Mouse (Mus musculus): ENCODE results near the gene Fam161b. TPM values are rescaled to one million over a fixed set of nuclear protein-coding genes. Genes with fewer than 3 reads are reported as not detected.

Gene Fam161b
- 10 to 100 TPM in 1 of 2 experiments, 1 to 10 TPM in 1; 7.8 to 10.0 TPM for total RNA-seq (2021)
- long read RNA-seq, experiment 1, transcript Fam161b-202 (9 exons, 3,000 nt): major isoform, 10 of 11 reads
- long read RNA-seq, experiment 1, partial matches to known transcripts: 0 of 11 reads
- long read RNA-seq, experiment 1, other reads (novel, unspliced or antisense): 1 of 11 reads
- long read RNA-seq, experiment 2, partial matches to known transcripts: 1 of 6 reads
- long read RNA-seq, experiment 2, other reads (novel, unspliced or antisense): 1 of 6 reads

- intact Hi-C loops (cut with DNase I): loop anchor here (5.0 kb wide), 2 partner anchors 45 to 90 kb away; partner anchors contain the start of genes Aldh6a1, Bbof1, Entpd5 and Lin52
- DNase-seq: peak; percentile 91 to 93
These were observed at the start of gene Fam161b, which contains the start of gene Coq6 for GRCm38 (mm10) chr12:84361555-84362489. Gene Fam161b (minus strand): TSS chr12:84361833. Gene Coq6 (plus strand): TSS chr12:84361657.

- DNase-seq: peak; percentile 95 to 96
- intact Hi-C loops (cut with DNase I): loop anchor here (5.0 kb wide), 1 partner anchor 47 kb away; the partner anchor contains the start of genes Coq6 and Fam161b
These were observed 47.3 kb upstream of the Fam161b start, which contains the start of the genes Entpd5 and Bbof1 for GRCm38 (mm10) chr12:84408819-84409507. Gene Entpd5 (minus strand): TSS chr12:84409029. Gene Bbof1 (plus strand): TSS chr12:84409071.

GRCm38 (mm10) chr12:84407874-84408818, 46.5 kb upstream of the Fam161b start:
- DNase-seq: peak in 1 of 2 experiments; percentile 12
- intact Hi-C loops (cut with DNase I): loop anchor here (5.0 kb wide), 1 partner anchor 46 kb away; the partner anchor contains the start of genes Coq6 and Fam161b

- intact Hi-C loops (cut with DNase I): loop anchor here (5.0 kb wide), 1 partner anchor 45 kb away; the partner anchor contains the start of genes Coq6 and Fam161b
These were observed 45.6 kb upstream of the Fam161b start for GRCm38 (mm10) chr12:84407259-84407658.

GRCm38 (mm10) chr12:84404541-84404940, 42.9 kb upstream of the Fam161b start:
- intact Hi-C loops (cut with DNase I): no loop called here

More at GRCm38 (mm10) chr12:84407259-84407658, 45.6 kb upstream of the Fam161b start:
- DNase-seq: no peak

GRCm38 (mm10) chr12:84402923-84403322, 41.3 kb upstream of the Fam161b start:
- intact Hi-C loops (cut with DNase I): no loop called here
- DNase-seq: no peak

More at GRCm38 (mm10) chr12:84404541-84404940, 42.9 kb upstream of the Fam161b start:
- DNase-seq: no peak

GRCm38 (mm10) chr12:84400653-84401052, 39.0 kb upstream of the Fam161b start:
- intact Hi-C loops (cut with DNase I): no loop called here
- DNase-seq: no peak

GRCm38 (mm10) chr12:84400068-84400467, 38.4 kb upstream of the Fam161b start:
- intact Hi-C loops (cut with DNase I): no loop called here
- DNase-seq: no peak

GRCm38 (mm10) chr12:84399663-84400062, 38.0 kb upstream of the Fam161b start:
- DNase-seq: no peak
- intact Hi-C loops (cut with DNase I): no loop called here

- DNase-seq: no peak
- intact Hi-C loops (cut with DNase I): no loop called here
These were observed 37.5 kb upstream of the Fam161b start for GRCm38 (mm10) chr12:84399135-84399534.

- intact Hi-C loops (cut with DNase I): no loop called here
- no peak for DNase-seq
These were observed 37.0 kb upstream of the Fam161b start for GRCm38 (mm10) chr12:84398629-84399028.

- DNase-seq: no peak
- intact Hi-C loops (cut with DNase I): no loop called here
These were observed 36.1 kb upstream of the Fam161b start for GRCm38 (mm10) chr12:84397685-84398084.

- DNase-seq: no peak
- intact Hi-C loops (cut with DNase I): no loop called here
These were observed 35.5 kb upstream of the Fam161b start for GRCm38 (mm10) chr12:84396947-84397679.

GRCm38 (mm10) chr12:84393847-84394246, 32.2 kb upstream of the Fam161b start:
- DNase-seq: no peak
- intact Hi-C loops (cut with DNase I): no loop called here

GRCm38 (mm10) chr12:84392681-84393080, 31.0 kb upstream of the Fam161b start:
- DNase-seq: no peak
- intact Hi-C loops (cut with DNase I): no loop called here

GRCm38 (mm10) chr12:84390336-84390735, 28.7 kb upstream of the Fam161b start:
- DNase-seq: peak in 1 of 2 experiments; percentile 50
- intact Hi-C loops (cut with DNase I): no loop called here

- intact Hi-C loops (cut with DNase I): no loop called here
These were observed 27.3 kb upstream of the Fam161b start for GRCm38 (mm10) chr12:84388774-84389400.

GRCm38 (mm10) chr12:84388097-84388496, 26.5 kb upstream of the Fam161b start:
- DNase-seq: no peak
- intact Hi-C loops (cut with DNase I): no loop called here

More at GRCm38 (mm10) chr12:84388774-84389400, 27.3 kb upstream of the Fam161b start:
- no peak for DNase-seq
